Mouse (Mus musculus) brain, embryonic 14.5 days (tissue): ENCODE measurements around the gene Dchs2. TPM values are rescaled to one million over a fixed set of nuclear protein-coding genes. Genes with fewer than 3 reads are reported as not detected.

Source experiments
- DNase-seq: peaks from one replicate; pipeline ENCODE4 v3.0.0-alpha.2; 2011; ENCODE audit warnings: low read depth
- CTCF ChIP-seq: fragments of 200-500 bp; IDR thresholded peaks from 2 replicates; pipeline ENCODE4 v1.5.1; 2012; ENCODE audit warnings: inconsistent platforms, mild to moderate bottlenecking, moderate library complexity, borderline replicate concordance; ENCODE audit not compliant: insufficient read depth, insufficient read length; ENCODE audit errors: extremely low read depth
- POLR2A ChIP-seq: fragments of 200-500 bp; IDR thresholded peaks from 2 replicates; pipeline ENCODE4 v1.6.1; 2012; ENCODE audit warnings: mild to moderate bottlenecking, inconsistent platforms, borderline replicate concordance; ENCODE audit not compliant: poor library complexity, insufficient read depth, insufficient read length, severe bottlenecking; ENCODE audit errors: extremely low read depth
- polyA plus RNA-seq: library from polyadenylated mRNA; depleted of rRNA; stranded (reverse); fragments of >200 nt; gene quantifications from 2 replicates; pipeline ENCODE4 v1.2.3, GENCODE M21; 2012

The Dchs2 gene
- polyA plus RNA-seq, 1 experiment: 1.8 TPM

GRCm38 (mm10) chr3:83192401-83192800 is 64.7 kb downstream of the Dchs2 start:
- TF ChIP-seq CTCF (no peak), POLR2A (no peak)

GRCm38 (mm10) chr3:83194911-83195310 is 67.2 kb downstream of the Dchs2 start:
- no peak for DNase-seq
- TF ChIP-seq POLR2A (no peak), CTCF (no peak)

More at GRCm38 (mm10) chr3:83192401-83192800, 64.7 kb downstream of the Dchs2 start:
- peak; percentile 64 for DNase-seq

GRCm38 (mm10) chr3:83201286-83201980 is 73.7 kb downstream of the Dchs2 start:
- TF ChIP-seq POLR2A (no peak), CTCF (no peak)
- DNase-seq: no peak

DNA sequence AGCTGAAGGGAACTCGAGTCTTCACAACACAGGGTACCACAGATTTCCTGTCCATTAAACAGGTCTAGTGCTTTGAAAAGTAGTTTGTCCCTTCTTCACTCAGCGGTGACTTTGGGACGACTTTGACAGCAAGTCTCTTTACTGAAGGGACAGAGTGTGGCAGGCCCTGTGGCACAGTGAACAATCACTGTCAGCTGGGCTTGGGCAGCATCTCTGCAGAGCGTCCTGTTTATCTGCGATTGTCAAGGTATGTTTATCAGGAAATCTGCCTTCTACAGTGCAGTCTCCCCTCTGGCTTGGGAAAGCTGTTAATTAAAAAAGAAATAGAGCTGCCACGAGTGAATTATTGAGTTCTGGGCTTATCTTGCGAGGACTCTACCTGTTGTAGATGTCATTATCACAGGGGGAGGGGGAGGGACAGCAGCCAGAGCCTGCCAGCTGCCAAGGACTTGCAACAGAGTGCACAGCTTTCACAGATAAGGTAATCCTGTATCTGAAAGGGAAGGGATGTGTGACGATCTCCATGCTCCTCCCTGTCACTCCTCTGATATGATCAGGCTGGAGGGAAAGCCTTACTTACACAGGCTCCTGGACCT is 77.4 kb downstream of the Dchs2 start:
- no peak for TF ChIP-seq CTCF
- no peak for TF ChIP-seq POLR2A
- DNase-seq: peak; percentile 56

DNA sequence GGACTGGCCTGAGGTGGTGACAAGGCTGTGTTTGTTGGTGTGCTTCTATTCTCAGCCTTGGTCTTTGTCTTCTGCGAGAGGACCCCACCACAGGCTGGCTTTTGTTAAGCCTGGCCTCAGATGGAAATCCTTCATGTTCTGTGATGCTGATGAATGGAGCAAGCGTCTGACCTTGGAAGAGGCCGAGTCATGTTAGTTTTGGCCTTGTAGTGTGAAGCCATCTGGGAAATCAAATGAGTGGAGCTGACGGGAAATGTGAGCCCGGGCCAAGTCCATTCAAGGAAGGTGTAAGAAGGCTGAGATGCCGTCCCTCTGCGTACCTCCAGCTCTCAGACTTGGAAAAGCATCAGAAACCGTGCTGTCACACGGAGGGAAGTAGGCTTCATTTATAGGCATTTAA is 81.9 kb downstream of the Dchs2 start:
- TF ChIP-seq CTCF (no peak), POLR2A (no peak)
- DNase-seq: peak; percentile 8

DNA sequence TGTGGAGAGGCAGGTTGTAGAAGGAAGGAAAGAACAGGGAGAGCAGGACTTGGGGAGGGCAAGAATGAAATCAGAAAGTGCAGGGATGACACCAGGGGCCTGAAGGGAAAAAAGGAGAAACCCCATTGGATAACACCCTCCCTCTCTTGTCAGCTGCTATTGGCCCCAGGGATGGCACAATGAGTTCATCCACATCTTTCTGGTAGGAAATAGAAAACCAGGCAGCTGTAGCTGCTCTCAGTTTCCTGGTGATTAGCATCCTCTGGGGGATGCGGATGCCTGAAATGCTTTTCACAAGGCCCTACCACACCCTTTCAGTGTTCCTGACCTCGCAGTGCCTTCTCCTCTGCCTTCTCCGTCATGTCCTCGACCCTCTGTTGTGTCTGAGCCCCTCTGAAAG is 82.5 kb downstream of the Dchs2 start:
- TF ChIP-seq POLR2A: no peak
- TF ChIP-seq CTCF: no peak
- no peak for DNase-seq

GRCm38 (mm10) chr3:83211939-83212338 is 84.2 kb downstream of the Dchs2 start:
- DNase-seq: no peak
- TF ChIP-seq POLR2A: no peak
- no peak for TF ChIP-seq CTCF

DNA sequence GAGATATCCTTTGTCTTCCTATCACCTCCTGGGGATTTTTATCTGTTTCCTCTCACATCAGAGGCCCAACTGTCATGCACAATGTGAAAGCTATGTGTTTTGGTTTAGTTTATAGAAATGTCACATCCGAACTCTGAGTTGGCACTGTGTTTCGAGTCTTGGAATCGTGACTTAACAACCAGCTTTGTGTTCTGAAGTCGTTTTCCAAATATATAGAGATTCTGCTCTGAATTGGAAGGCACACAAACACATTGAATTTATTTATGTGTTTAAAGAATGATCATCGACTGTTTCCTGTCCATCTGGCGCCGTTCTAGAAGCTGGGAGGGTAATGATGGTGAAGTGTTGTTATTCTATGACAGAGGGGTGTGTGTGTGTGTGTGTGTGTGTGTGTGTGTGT is 84.8 kb downstream of the Dchs2 start:
- TF ChIP-seq POLR2A (no peak), CTCF (no peak)
- DNase-seq: peak; percentile 78

DNA sequence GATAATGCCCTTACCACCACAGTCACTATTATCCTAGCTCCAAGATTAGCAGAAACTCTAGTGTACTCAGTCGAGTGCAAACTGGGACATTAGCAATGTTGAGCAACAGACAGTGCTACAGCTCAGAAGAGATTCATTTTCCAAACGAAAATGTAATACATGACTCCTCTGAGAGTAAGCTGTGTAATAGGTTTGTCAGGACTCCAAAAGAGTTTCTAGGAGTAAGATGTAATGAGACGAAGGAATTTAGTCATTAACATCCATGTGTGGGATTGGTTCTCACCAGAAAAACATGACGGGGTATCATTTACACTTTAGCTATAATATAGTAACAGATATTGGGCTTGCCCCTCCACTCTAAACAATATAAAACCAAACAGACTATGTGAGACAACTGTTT is 90.3 kb downstream of the Dchs2 start:
- TF ChIP-seq CTCF: no peak
- TF ChIP-seq POLR2A: no peak
- DNase-seq: no peak

DNA sequence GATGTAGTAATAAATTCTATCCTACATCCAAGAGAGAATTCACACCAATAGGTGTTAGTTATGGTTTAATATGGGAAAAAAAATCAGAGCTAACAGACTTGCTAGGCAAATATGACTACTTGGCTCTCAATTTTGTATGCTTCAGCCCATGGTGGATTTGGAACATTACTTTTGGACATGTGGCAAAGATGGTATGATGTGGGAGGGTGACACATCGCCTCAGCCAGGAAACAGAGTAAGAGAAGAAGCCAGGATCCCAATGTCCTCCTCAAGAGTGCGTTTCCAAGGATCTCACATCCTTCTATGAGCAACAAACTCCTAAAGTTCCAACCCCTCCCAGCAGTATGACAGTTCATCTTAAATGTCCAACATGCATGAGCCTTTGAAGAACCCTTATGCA is 92.4 kb downstream of the Dchs2 start:
- TF ChIP-seq CTCF: no peak
- no peak for TF ChIP-seq POLR2A
- no peak for DNase-seq

DNA sequence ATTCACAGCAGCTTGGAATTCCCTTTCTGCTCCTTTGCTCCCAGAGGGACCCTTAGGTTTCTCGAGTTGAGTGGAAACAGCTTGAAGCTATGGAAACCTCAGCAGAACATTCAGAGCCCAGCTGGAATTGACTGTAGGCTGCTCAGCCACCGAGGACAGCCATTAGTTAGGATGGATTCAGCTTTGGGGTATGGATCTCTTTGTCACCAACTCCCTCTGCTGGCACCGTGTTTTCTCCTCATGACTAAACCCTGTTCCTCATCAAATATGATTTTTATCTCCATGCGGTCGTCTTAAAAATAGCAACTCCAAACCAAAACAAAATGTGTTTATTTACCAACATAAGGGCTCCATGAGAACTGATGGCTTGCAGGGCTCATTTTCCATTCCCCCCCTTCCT is 94.4 kb downstream of the Dchs2 start:
- DNase-seq: peak; percentile 15
- peak; percentile 16; the same call in 1 of the 2 replicates for TF ChIP-seq CTCF
- TF ChIP-seq POLR2A: no peak

- DNase-seq: no peak
- no peak for TF ChIP-seq CTCF
- no peak for TF ChIP-seq POLR2A
Observed at GRCm38 (mm10) chr3:83228383-83228782, 100.6 kb downstream of the Dchs2 start.

DNA sequence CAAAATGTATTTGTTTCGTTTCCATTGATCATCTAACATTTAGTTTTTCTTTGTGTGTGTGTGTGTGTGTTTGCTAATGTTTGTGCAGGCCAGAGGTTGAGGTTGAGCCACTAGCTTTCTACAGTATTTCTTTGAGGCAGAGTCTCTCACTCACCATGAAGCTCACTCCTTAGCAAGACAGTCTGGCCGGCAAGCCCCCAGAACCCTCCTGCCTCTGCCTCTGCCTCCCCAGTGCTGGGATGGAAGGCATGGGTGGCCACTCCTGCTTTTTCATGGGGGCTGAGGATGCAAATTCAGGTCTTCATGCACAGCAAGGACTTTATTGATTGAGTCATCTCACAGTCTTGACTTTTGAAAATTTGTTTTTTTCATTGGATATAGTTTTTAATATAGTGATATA is 102.6 kb downstream of the Dchs2 start:
- no peak for DNase-seq
- TF ChIP-seq POLR2A: no peak
- TF ChIP-seq CTCF: no peak

GRCm38 (mm10) chr3:83234457-83234856 is 106.7 kb downstream of the Dchs2 start:
- no peak for TF ChIP-seq POLR2A
- no peak for TF ChIP-seq CTCF
- DNase-seq: peak; percentile 20

GRCm38 (mm10) chr3:83235061-83235460 is 107.3 kb downstream of the Dchs2 start:
- TF ChIP-seq POLR2A (no peak), CTCF (no peak)
- DNase-seq: peak; percentile 56

GRCm38 (mm10) chr3:83246536-83246935 is 118.8 kb downstream of the Dchs2 start:
- TF ChIP-seq CTCF (no peak), POLR2A (no peak)
- DNase-seq: no peak
